Mouse (Mus musculus) adrenal gland, adult (tissue): ENCODE results near the gene Nr3c2.
A peak's percentile ranks its signal among the peaks of the same experiment; 100 is the strongest.

ENCODE experiments used
- DNase-seq, 2 experiments: peaks; one replicate each; pipeline ENCODE4 v3.0.0; 2022 to 2023; ENCODE audit warnings: low spot score in 1 of 2; ENCODE audit not compliant: inconsistent age in 2 of 2

Nr3c2 gene

GRCm38 (mm10) chr8:77231834-77232233 lies 332.6 kb downstream of the Nr3c2 start:
- DNase-seq, result no peak

- no peak for DNase-seq
These were observed 333.2 kb downstream of the Nr3c2 start for GRCm38 (mm10) chr8:77232411-77232810.

- DNase-seq, result peak in 1 of 2 experiments; percentile 62
These were observed 337.5 kb downstream of the Nr3c2 start for GRCm38 (mm10) chr8:77236701-77237100.

- DNase-seq, result no peak
These were observed 340.2 kb downstream of the Nr3c2 start for GRCm38 (mm10) chr8:77239462-77239861.

- no peak for DNase-seq
These were observed 342.1 kb downstream of the Nr3c2 start for GRCm38 (mm10) chr8:77241381-77241780.

GRCm38 (mm10) chr8:77250094-77250493 lies 350.9 kb downstream of the Nr3c2 start:
- DNase-seq, result no peak

GRCm38 (mm10) chr8:77251134-77251533 lies 351.9 kb downstream of the Nr3c2 start:
- no peak for DNase-seq

GRCm38 (mm10) chr8:77254466-77254865 lies 355.2 kb downstream of the Nr3c2 start:
- no peak for DNase-seq

- DNase-seq, result no peak
These were observed 357.3 kb downstream of the Nr3c2 start for GRCm38 (mm10) chr8:77256450-77257084.

- DNase-seq, result no peak
These were observed 357.8 kb downstream of the Nr3c2 start for GRCm38 (mm10) chr8:77257085-77257451.

GRCm38 (mm10) chr8:77261215-77261614 lies 362.0 kb downstream of the Nr3c2 start:
- DNase-seq, result no peak

GRCm38 (mm10) chr8:77262216-77263009 lies 363.2 kb downstream of the Nr3c2 start:
- peak; percentile 49 to 88 for DNase-seq

GRCm38 (mm10) chr8:77267941-77268405 lies 368.7 kb downstream of the Nr3c2 start:
- DNase-seq, result peak; percentile 22 to 66

GRCm38 (mm10) chr8:77272136-77272535 lies 372.9 kb downstream of the Nr3c2 start:
- no peak for DNase-seq

GRCm38 (mm10) chr8:77275571-77275970 lies 376.3 kb downstream of the Nr3c2 start:
- DNase-seq, result peak; percentile 69 to 76

GRCm38 (mm10) chr8:77276827-77277226 lies 377.6 kb downstream of the Nr3c2 start:
- peak; percentile 46 to 60 for DNase-seq

- no peak for DNase-seq
These were observed 379.0 kb downstream of the Nr3c2 start for GRCm38 (mm10) chr8:77278246-77278645.

- DNase-seq, result no peak
These were observed 380.7 kb downstream of the Nr3c2 start for GRCm38 (mm10) chr8:77279977-77280376.

GRCm38 (mm10) chr8:77282605-77283236 lies 383.5 kb downstream of the Nr3c2 start:
- DNase-seq, result no peak

GRCm38 (mm10) chr8:77284473-77284872 lies 385.2 kb downstream of the Nr3c2 start:
- no peak for DNase-seq

- DNase-seq, result no peak
These were observed 388.8 kb downstream of the Nr3c2 start for GRCm38 (mm10) chr8:77288065-77288464.

GRCm38 (mm10) chr8:77288492-77288891 lies 389.2 kb downstream of the Nr3c2 start:
- no peak for DNase-seq
